Mouse (Mus musculus) forebrain, embryonic 10.5 days (tissue): ENCODE data around the gene Klhdc10. TPM values are rescaled to one million over a fixed set of nuclear protein-coding genes. Genes with fewer than 3 reads are reported as not detected.

Experiments
- DNase-seq: peaks from one replicate; pipeline ENCODE4 v3.0.0-alpha.2; 2017; ENCODE audit warnings: low spot score; ENCODE audit errors: extremely low spot score
- H3K27ac ChIP-seq: fragments of 300-500 bp; sonication (generic); 2 replicates; pipeline ENCODE4 v1.5.1; 2016; ENCODE audit warnings: mild to moderate bottlenecking
- H3K27me3 ChIP-seq: fragments of 300-500 bp; sonication (generic); 2 replicates; pipeline ENCODE4 v1.6.1; 2016; ENCODE audit warnings: mild to moderate bottlenecking; ENCODE audit not compliant: poor library complexity, severe bottlenecking
- H3K36me3 ChIP-seq: fragments of 300-500 bp; sonication (generic); replicated peaks from 2 replicates; pipeline ENCODE4 v1.6.1; 2016; ENCODE audit warnings: mild to moderate bottlenecking, moderate library complexity
- H3K4me1 ChIP-seq: fragments of 300-500 bp; sonication (generic); 2 replicates; pipeline ENCODE4 v1.6.1; 2016
- H3K4me3 ChIP-seq: fragments of 300-500 bp; sonication (generic); 2 replicates; pipeline ENCODE4 v1.5.1; 2016; ENCODE audit warnings: mild to moderate bottlenecking, moderate library complexity
- H3K9me3 ChIP-seq: fragments of 300-500 bp; sonication (generic); 2 replicates; pipeline ENCODE4 v1.6.1; 2016; ENCODE audit warnings: mild to moderate bottlenecking, moderate library complexity
- WGBS: fragments of 180-500 bp; shearing (Covaris S2); methylation state at CpG from one replicate; pipeline ENCODE4 v1.1.7; 2016; 5-methylcytosine and 5-hydroxymethylcytosine counted together
- polyA plus RNA-seq: library from polyadenylated mRNA; unstranded; fragments of >200 nt; fragmentation: Nextera tagmentation; extraction: Ambion mirVana; gene quantifications from 2 replicates; pipeline ENCODE4 v1.2.1, GENCODE M21; 2016

Gene Klhdc10
- polyA plus RNA-seq, 1 experiment from 2014 or later: 27.5 TPM

DNA sequence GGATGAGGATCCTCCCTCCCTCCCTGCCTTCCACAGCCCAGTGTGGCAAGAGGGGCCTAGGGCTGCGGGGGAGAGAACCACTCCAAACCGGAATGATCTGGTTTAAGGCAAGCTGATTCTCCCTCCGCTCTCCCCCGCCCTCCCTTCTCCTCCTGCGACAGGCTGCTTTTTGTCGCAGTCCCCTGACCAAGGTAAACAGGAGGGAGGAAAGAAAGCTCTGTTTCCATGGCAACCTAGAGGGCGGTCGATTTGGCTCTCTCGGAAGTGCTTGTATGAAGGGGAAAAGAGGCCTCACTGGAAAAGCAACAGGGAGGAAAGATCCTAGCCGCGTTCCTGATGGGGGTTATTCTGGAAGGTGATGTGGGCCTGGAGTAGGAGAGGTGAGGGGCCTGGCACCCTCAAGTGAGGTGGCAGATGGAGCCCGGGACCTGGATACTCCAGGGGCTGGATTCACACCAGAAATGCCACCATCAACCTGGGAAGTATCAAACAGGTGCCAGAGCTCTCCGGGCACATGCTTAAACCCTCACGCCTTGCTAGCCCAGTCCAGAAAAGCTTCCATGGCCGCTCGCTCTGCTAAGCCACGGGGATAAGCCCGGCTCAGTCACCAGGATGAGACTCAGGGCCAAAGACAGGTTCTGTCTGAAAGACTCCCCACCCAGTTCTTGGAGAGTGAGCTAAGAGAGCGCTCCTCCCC is 59.2 kb downstream of the Klhdc10 start:
- WGBS: 9% methylated on average over 18 of the region's 19 CpGs
- peak; percentile 92 for DNase-seq
- H3K4me1 ChIP-seq: peaks cover 57% of the 10 kb centered on the region
- peak overlapping the region; percentile 52 for H3K4me3 ChIP-seq
- H3K9me3 ChIP-seq: peaks cover 5% of the 10 kb centered on the region; the same call in 1 of the 2 replicates
- H3K27ac ChIP-seq: peak overlapping the region; percentile 98
- peaks cover 9% of the 10 kb centered on the region for H3K36me3 ChIP-seq
- H3K27me3 ChIP-seq: peaks cover 18% of the 10 kb centered on the region; the same call in 1 of the 2 replicates

DNA sequence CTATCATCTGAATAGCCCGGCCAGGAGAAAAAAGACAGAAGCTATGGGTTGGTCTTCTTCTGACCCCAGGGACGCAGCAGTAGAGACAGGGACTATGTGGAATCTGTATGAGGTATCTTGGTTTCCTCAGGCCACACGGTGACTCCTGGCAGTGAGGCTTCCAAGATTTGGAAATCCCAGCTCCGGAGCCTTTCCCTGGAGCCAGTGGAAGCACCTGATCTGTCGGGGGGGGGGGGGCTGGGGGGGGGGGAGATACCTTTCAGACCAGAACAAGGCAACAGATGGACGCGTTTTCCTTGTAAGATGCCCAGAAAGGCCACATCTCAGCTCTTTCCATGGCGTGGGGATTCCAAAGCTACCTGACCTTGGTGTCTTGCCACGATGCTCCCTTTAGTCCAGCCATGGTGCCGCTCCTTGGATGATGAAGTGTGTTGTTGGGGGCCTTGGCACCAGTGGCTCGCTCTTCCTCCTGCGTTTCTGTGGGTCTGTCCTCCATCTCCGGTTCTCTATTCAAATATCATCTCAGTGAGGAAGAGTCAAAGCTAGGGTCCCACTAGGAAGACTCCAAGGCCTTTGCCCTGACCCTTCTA is 60.2 kb downstream of the Klhdc10 start:
- Histone ChIP-seq H3K9me3 (no peaks in the 10 kb centered on the region), H3K4me3 (no peak overlapping the region), H3K27ac (peak overlapping the region; percentile 98), H3K27me3 (peaks cover 18% of the 10 kb centered on the region; the same call in 1 of the 2 replicates), H3K4me1 (peaks cover 57% of the 10 kb centered on the region), H3K36me3 (0 out of 2 replicates have a peak, but pooled peaks cover 3% of the 10 kb centered on the region)
- DNase-seq: no peak
- 93% methylated on average over 12 of the region's 13 CpGs for WGBS

DNA sequence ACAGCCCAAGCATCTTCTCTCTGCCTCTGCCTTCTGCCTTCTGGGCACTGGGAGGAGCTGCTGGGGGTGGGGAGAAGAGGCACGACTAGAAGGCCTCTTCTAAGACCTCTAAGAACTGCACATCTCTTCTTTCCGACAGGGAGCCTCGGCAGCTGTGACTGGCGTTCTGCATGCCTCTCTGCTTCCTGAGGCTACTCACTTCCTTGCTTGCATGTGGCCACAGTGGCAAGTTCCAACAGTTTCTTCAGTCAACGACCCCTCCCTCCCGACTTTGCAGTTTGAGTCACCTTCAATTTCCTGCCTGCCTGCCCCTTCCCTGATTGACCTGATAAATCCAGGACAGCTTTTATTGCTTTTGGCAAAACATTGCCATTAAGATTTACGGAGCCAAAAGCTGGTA is 61.2 kb downstream of the Klhdc10 start:
- no peaks in the 10 kb centered on the region for H3K36me3 ChIP-seq
- no peak overlapping the region for H3K4me3 ChIP-seq
- peak overlapping the region; percentile 98 for H3K27ac ChIP-seq
- peaks cover 65% of the 10 kb centered on the region for H3K4me1 ChIP-seq
- no peaks in the 10 kb centered on the region for H3K9me3 ChIP-seq
- 50% methylated on average over 7 of the region's 7 CpGs for WGBS
- DNase-seq: no peak
- H3K27me3 ChIP-seq: peaks cover 18% of the 10 kb centered on the region; the same call in 1 of the 2 replicates

DNA sequence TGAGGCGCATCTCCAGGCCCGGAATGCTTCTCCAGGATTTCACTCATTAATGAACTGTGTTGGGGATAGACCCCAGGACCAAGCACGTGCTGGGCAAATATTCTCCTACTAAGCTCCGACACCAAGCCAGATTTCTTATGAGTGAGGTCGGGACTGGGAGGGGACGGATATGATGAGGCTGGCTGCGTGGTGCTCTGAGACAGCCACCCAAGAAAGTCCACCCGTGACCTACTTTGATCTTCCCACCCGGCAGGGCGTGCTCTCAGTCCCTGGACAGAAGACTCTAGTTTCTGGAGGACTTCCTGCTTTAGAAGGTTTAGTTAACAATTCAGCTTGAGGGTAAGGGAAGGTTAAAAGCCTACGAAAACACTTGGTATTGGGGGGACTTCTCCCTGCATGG is 63.9 kb downstream of the Klhdc10 start:
- no peak overlapping the region for H3K4me3 ChIP-seq
- WGBS: 90% methylated on average over 11 of the region's 11 CpGs
- H3K9me3 ChIP-seq: no peaks in the 10 kb centered on the region
- DNase-seq: no peak
- peaks cover 64% of the 10 kb centered on the region for H3K4me1 ChIP-seq
- H3K27ac ChIP-seq: no peak overlapping the region
- no peaks in the 10 kb centered on the region for H3K36me3 ChIP-seq
- peaks cover 18% of the 10 kb centered on the region; the same call in 1 of the 2 replicates for H3K27me3 ChIP-seq

DNA sequence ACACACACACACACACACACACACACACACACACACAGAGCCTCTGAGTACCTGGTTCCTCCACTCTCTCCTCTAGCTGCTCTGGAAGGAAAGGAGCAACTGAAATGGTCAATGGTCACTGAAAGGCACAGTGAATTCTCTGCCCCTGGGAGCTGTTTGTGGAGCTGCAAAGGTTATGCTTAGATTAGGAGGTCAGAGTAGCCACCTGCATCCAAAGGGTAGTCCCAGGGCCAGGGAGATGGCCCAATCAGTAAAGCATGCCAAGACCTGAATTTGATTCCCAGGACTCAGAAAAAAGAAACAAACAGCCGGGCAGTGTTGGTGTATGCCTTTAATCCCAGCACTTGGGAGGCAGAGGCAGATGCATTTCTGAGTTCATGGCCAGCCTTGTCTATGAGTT is 66.4 kb downstream of the Klhdc10 start:
- WGBS: 75% methylated on average over 1 of the region's 1 CpGs
- H3K4me1 ChIP-seq: peaks cover 39% of the 10 kb centered on the region
- no peak overlapping the region for H3K4me3 ChIP-seq
- H3K27me3 ChIP-seq: peaks cover 18% of the 10 kb centered on the region; the same call in 1 of the 2 replicates
- no peaks in the 10 kb centered on the region for H3K36me3 ChIP-seq
- H3K27ac ChIP-seq: peak overlapping the region; percentile 36
- no peaks in the 10 kb centered on the region for H3K9me3 ChIP-seq
- peak; percentile 11 for DNase-seq

DNA sequence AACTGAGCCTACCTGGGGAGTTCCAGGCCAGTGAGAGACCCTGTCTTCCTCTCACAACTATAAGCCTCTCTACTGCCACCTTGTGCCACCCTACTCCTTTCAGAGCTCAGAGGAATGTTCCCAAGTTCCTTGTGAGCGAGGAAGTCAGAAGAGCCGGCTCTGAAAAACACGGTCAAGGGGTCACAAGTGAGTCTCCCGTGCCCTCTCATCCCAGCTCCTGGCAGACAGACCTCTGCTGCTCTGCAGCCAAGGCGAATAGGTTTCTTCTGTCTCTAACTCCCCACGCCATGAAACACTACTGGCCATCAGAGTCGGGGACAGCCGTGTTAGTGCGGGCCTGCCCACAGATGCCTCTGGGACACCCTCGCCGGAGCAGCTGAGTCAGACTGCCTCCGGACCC is 67.0 kb downstream of the Klhdc10 start:
- no peak for DNase-seq
- Histone ChIP-seq H3K4me3 (no peak overlapping the region), H3K9me3 (no peaks in the 10 kb centered on the region), H3K36me3 (no peaks in the 10 kb centered on the region), H3K27me3 (peaks cover 18% of the 10 kb centered on the region; the same call in 1 of the 2 replicates), H3K27ac (peak overlapping the region; percentile 71), H3K4me1 (peaks cover 39% of the 10 kb centered on the region)
- 59% methylated on average over 12 of the region's 12 CpGs for WGBS

DNA sequence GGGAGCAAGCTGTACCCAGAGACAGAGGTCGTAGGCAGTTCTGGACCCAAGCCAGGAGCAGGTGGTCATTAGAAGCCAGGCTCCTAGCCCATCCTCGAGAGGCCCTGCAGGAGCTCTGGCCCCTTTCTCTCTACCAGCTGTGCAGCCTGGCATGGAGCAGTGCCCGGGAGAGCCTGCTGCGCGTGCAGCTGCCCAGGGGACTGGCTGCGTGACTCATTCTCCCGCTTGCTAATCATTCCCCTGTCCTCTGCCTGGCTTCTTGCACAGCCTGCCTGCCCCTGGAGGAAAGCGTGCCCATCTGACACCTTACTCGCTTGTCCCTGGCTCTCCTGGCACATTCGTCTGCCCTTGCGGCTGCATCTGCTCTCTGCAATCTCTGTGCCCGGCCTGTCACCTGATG is 67.7 kb downstream of the Klhdc10 start:
- Histone ChIP-seq H3K9me3 (no peaks in the 10 kb centered on the region), H3K27me3 (peaks cover 11% of the 10 kb centered on the region; the same call in 1 of the 2 replicates), H3K4me1 (peaks cover 33% of the 10 kb centered on the region), H3K4me3 (no peak overlapping the region), H3K36me3 (no peaks in the 10 kb centered on the region), H3K27ac (peak overlapping the region; percentile 71)
- DNase-seq: peak; percentile 13
- WGBS: 94% methylated on average over 12 of the region's 12 CpGs

DNA sequence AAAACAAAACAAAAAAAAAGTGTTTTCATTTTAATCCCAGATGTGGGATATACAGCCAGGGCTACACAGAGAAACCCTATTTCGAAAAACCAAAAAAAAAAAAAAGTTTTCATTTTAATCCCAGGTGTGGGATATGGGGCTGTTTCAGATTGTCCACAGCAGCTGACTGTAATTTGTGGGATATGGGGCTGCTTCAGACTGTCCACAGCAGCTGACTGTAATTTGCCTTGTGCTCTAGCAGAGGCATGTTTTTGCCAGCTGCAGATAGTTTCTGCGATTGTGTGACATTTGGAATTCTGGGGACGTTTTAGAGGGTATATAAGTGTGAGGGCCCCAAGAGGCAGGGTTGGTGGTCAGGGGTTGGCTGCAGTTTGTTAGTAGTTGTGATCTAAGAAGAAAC is 70.0 kb downstream of the Klhdc10 start:
- Histone ChIP-seq H3K4me3 (no peak overlapping the region), H3K4me1 (peaks cover 27% of the 10 kb centered on the region), H3K9me3 (no peaks in the 10 kb centered on the region), H3K36me3 (peaks cover 6% of the 10 kb centered on the region; the same call in 1 of the 2 replicates), H3K27ac (no peak overlapping the region), H3K27me3 (no peaks in the 10 kb centered on the region)
- peak; percentile 12 for DNase-seq
- 76% methylated on average over 3 of the region's 3 CpGs for WGBS

DNA sequence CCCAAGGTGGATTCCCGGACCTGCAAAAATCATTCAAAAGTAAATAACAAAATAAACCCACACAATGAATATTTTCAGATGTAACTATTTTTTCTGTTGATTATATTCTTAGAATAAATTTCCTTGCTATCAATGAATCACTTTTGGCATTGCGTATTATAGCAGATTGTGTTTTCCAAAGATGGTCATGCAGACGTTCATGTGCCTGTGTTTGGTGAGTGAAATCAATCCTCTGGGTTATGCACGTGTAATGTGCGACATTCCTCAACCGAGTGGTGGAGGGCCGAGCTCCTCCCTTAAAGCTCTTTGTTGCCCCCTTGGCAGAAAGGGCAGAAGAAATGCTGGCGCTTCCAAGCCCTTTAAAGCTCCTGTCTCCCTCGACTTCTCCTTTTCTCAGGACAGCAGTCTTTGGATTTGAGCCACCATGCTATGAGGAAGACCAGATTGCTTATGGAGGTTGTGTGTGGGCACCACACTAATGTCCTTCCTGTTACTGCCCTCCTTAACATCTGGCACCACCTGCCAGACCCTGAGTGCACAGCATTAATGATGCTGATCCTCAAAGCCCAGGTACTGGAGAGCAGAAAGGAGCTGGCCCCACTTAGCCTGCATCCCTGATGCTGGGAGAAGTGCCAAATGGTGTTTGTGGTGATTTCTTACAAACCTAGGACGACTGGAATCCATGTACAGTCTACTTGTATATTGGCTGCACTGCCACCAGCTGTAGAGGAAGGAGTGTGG is 74.5 kb downstream of the Klhdc10 start:
- Histone ChIP-seq H3K27ac (peak overlapping the region; percentile 15; the same call in 1 of the 2 replicates), H3K9me3 (no peaks in the 10 kb centered on the region), H3K4me3 (no peak overlapping the region), H3K4me1 (0 out of 2 replicates have a peak, but pooled peaks cover 4% of the 10 kb centered on the region), H3K36me3 (peaks cover 51% of the 10 kb centered on the region), H3K27me3 (no peaks in the 10 kb centered on the region)
- 80% methylated on average over 10 of the region's 10 CpGs for WGBS
- DNase-seq: peak; percentile 11

DNA sequence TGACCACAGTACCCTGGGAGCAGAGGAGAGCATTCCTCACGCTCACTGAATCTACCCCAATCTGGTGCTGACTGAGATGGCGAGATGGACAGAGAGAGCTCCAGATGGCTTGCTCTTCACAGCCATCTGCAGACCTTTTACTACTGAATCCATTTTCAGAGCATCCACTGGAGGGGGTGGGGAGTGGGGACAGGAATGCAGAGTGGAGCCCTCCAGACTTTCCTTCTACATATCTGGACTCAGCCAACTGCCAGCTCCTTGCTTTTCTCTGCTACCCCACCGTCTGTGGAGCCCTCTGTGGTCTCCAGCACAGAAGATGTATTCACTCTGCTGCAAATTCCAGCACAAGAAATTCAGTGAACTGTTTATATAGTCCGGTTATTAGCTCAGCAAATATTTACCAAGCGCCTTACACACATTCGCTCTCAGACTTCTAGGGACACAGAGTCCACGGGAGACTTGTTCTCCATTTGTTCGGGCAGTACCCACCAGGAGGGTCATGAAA is 75.6 kb downstream of the Klhdc10 start:
- peak overlapping the region; percentile 35; the same call in 1 of the 2 replicates for H3K27ac ChIP-seq
- H3K4me1 ChIP-seq: 0 out of 2 replicates have a peak, but pooled peaks cover 4% of the 10 kb centered on the region
- peak; percentile 12 for DNase-seq
- peaks cover 61% of the 10 kb centered on the region for H3K36me3 ChIP-seq
- no peaks in the 10 kb centered on the region for H3K9me3 ChIP-seq
- H3K27me3 ChIP-seq: no peaks in the 10 kb centered on the region
- H3K4me3 ChIP-seq: no peak overlapping the region
- WGBS: 90% methylated on average over 8 of the region's 8 CpGs

DNA sequence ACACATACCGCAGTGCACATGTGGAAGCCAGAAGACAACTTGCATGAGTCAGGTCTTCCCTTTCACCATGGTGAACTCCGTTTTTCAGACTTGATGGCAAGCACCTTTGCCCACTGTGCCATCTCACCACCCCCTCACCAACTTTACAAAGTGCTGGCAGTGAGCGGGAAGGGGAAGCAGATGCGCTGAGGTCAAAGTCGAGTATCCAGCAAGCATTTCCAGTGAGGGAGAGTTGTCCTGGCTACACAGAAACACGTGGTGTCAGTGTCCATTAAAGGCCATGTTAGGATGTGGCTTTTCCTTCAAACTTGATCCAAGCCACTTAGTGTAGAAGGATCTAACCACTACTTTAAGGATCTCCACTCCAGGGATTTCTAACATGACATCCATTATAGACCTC is 76.1 kb downstream of the Klhdc10 start:
- no peak overlapping the region for H3K27ac ChIP-seq
- peaks cover 67% of the 10 kb centered on the region for H3K36me3 ChIP-seq
- H3K9me3 ChIP-seq: no peaks in the 10 kb centered on the region

DNA sequence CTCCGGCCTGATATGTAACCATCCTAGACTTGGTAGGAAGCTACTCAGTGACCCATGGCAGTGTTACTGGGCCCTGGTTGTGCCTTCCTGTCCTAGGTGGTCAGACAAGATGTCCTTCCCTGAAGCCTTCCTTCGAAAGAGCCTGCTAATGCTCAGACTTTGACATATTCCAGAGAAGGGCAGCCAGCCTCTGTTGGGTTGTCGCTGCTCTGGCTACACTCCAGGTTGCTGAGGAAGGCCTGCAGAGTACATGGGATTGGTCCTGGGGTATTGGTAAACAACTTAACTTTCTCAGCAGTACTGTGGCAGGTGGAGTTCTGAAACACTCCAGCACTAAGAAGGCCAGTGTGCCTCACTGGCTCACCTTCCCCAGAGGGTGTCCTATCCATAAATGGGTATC is 77.8 kb downstream of the Klhdc10 start:
- H3K36me3 ChIP-seq: peaks cover 83% of the 10 kb centered on the region
- no peak overlapping the region for H3K4me3 ChIP-seq
- WGBS: 95% methylated on average over 3 of the region's 3 CpGs

More for the DNA sequence above, 76.1 kb downstream of the Klhdc10 start:
- DNase-seq: no peak
- 93% methylated on average over 6 of the region's 6 CpGs for WGBS
- H3K4me3 ChIP-seq: no peak overlapping the region
- no peaks in the 10 kb centered on the region for H3K27me3 ChIP-seq
- 0 out of 2 replicates have a peak, but pooled peaks cover 4% of the 10 kb centered on the region for H3K4me1 ChIP-seq

More for the DNA sequence above, 77.8 kb downstream of the Klhdc10 start:
- Histone ChIP-seq H3K4me1 (0 out of 2 replicates have a peak, but pooled peaks cover 4% of the 10 kb centered on the region), H3K27me3 (no peaks in the 10 kb centered on the region), H3K27ac (no peak overlapping the region), H3K9me3 (no peaks in the 10 kb centered on the region)
- DNase-seq: no peak
